Mouse (Mus musculus) C2C12 (cell line): ENCODE measurements around the gene Zfp423.

Experiments
- CTCF ChIP-seq: IDR thresholded peaks from one replicate; pipeline ENCODE4 v1.5.1; 2011; ENCODE audit not compliant: control insufficient read depth, insufficient read depth, insufficient read length
- MAX ChIP-seq: IDR thresholded peaks from one replicate; pipeline ENCODE4 v1.6.1; 2011; ENCODE audit warnings: mild to moderate bottlenecking, control low read depth

DNA sequence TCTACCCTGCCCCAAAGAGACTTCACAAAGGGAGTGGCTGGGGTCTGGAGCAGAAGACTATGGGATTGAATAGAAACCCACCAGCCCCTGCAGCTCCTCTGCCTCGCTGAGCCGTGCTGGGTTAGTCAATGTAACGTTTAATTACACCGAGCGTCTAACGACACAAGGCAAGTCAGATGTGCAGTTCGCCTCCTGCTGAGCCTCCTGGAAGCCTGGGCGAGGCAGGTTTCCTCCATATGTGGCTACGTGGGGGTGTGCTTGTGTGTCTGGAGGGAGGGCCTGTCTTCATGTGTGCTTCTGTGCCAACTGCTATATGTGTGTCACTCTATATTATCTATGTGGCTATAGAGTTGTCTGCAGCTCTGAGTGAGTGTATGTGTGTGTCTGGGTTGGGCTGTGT lies 311.6 kb downstream of the Zfp423 start:
- TF ChIP-seq CTCF (no peak), MAX (no peak)
